Mouse (Mus musculus) lung, postnatal 0 days (tissue): ENCODE data around the gene Wdr86.

Experiments
- CTCF ChIP-seq: IDR thresholded peaks from 2 replicates; pipeline ENCODE4 v1.5.1; 2016; ENCODE audit warnings: antibody characterized with exemption, mild to moderate bottlenecking
- EP300 ChIP-seq: IDR thresholded peaks from 2 replicates; pipeline ENCODE4 v1.6.1; 2016; ENCODE audit warnings: antibody characterized with exemption, mild to moderate bottlenecking, control low read depth

DNA sequence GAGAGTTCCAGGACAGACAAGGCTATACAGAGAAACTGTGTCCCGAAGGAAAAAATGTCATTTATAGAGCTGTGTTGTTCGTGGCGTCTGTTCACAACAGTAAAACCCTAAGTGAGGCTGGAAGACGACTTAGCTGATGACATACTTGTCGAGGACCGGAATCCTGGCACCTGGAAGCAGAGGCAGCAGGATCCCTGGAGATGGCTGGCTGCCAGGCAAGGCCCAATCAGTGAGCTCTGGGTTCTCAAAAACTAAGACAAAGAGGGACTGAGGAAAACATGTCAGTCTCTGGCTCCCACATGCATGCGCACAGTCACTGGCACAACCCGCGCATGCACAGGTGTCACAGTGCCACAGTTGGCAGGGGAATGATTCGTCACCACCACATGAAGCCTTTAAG is 7.1 kb upstream of the Wdr86 start:
- TF ChIP-seq CTCF (no peak), EP300 (no peak)
